In genomic region chr1:171330216-171330560, GRCm38 (mm10) we compare ENCODE assay signal across 9 mouse cellular contexts. TPM values are rescaled to one million over a fixed set of nuclear protein-coding genes. Genes with fewer than 3 reads are reported as not detected.
A peak's percentile ranks its signal among the peaks of the same experiment; 100 is the strongest.
DNase-seq lines count a peak whose midpoint lies in the region; ATAC-seq and TF ChIP-seq lines count a peak whose summit lies in the region.
"Had no signal": no experiment of that assay in that cellular context is flagged by ENCODE, and none has a peak within 500 bp of the region (broad histone marks: within the 10 kb centered on the region; RNA-seq: fewer than 3 reads in every experiment).

No protein-coding gene starts in this region.

- H3K36me3 ChIP-seq in heart, embryonic 10.5 days = peaks cover 3% of the 10 kb centered on the region; the same call in 1 of the 2 replicates
- peaks cover 52% of the 10 kb centered on the region for H3K36me3 ChIP-seq in G1E (replicated peaks)
- peaks cover 3% of the 10 kb centered on the region; the same call in 1 of the 2 replicates for H3K36me3 ChIP-seq in heart, postnatal 0 days (replicated peaks; ENCODE audit: control insufficient read depth, insufficient read depth, low read length)
- 0 out of 2 replicates have a peak, but pooled peaks cover 2% of the 10 kb centered on the region for H3K36me3 ChIP-seq in liver, postnatal 0 days (replicated peaks; ENCODE audit: insufficient read depth, low read length)

- TF ChIP-seq CTCF in G1E (IDR thresholded peaks at IDR 0.05; ENCODE audit: low read depth, low read length) = no peak
- no peak for TF ChIP-seq CTCF in heart, postnatal 0 days (IDR thresholded peaks at IDR 0.05; ENCODE audit: low read depth)
- TF ChIP-seq CTCF in liver, postnatal 0 days (IDR thresholded peaks at IDR 0.05; ENCODE audit: low read depth) = no peak

- peak overlapping the region; percentile 97 for H3K9ac ChIP-seq in heart, postnatal 0 days (replicated peaks; ENCODE audit: low read depth, low read length)
- peak overlapping the region; percentile 93 for H3K9ac ChIP-seq in liver, postnatal 0 days (replicated peaks)

- peaks cover 47% of the 10 kb centered on the region for H3K4me1 ChIP-seq in heart, embryonic 10.5 days
- H3K4me1 ChIP-seq in G1E (ENCODE audit: insufficient read depth, low read depth, low read length) = peaks cover 54% of the 10 kb centered on the region
- peaks cover 32% of the 10 kb centered on the region for H3K4me1 ChIP-seq in heart, postnatal 0 days (ENCODE audit: control insufficient read depth, insufficient read depth)
- H3K4me1 ChIP-seq in liver, postnatal 0 days (ENCODE audit: insufficient read depth) = peaks cover 24% of the 10 kb centered on the region

- DNase-seq in heart, embryonic 10.5 days (ENCODE audit: low spot score) = no peak
- DNase-seq in heart, postnatal 25 days (ENCODE audit: low spot score) = no peak
- DNase-seq in G1E (ENCODE audit: low spot score) = no peak
- DNase-seq in heart, postnatal 0 days (ENCODE audit: low spot score) = peak; percentile 40
- DNase-seq in liver, postnatal 0 days = no peak
- no peak for DNase-seq in adrenal gland, adult (ENCODE audit: inconsistent age in 2 of 2, low spot score in 1 of 2)
- DNase-seq in thymus, postnatal 25 days = no peak

- intact Hi-C loops in heart, postnatal 25 days (cut with DNase I) = no loop called here

- peak overlapping the region; percentile 70 for H3K4me2 ChIP-seq in heart, postnatal 0 days (ENCODE audit: low read depth, low read length)
- peak overlapping the region; percentile 93 for H3K4me2 ChIP-seq in liver, postnatal 0 days (ENCODE audit: low read depth, low read length)

- H3K27ac ChIP-seq in heart, embryonic 10.5 days = peak overlapping the region; percentile 100
- H3K27ac ChIP-seq in heart, postnatal 0 days (ENCODE audit: low read depth) = peak overlapping the region; percentile 99
- peak overlapping the region; percentile 99 for H3K27ac ChIP-seq in liver, postnatal 0 days (ENCODE audit: low read depth)

- peak overlapping the region; percentile 94 for H3K4me3 ChIP-seq in heart, embryonic 10.5 days
- H3K4me3 ChIP-seq in G1E (ENCODE audit: low read depth, low read length) = peak overlapping the region; percentile 90
- H3K4me3 ChIP-seq in heart, postnatal 0 days (ENCODE audit: low read depth, low read length) = peak overlapping the region; percentile 67
- H3K4me3 ChIP-seq in liver, postnatal 0 days (ENCODE audit: low read depth, low read length) = peak overlapping the region; percentile 91

- no peak for TF ChIP-seq EP300 in heart, postnatal 0 days (IDR thresholded peaks at IDR 0.05; ENCODE audit: low read depth)
- TF ChIP-seq EP300 in liver, postnatal 0 days (IDR thresholded peaks at IDR 0.05; ENCODE audit: low read depth) = no peak

- ATAC-seq in G1E (ENCODE audit: extremely low read depth, insufficient number of reproducible peaks, low FRiP score, poor library complexity, severe bottlenecking) = no peak
- ATAC-seq in heart, postnatal 0 days (ENCODE audit: insufficient read depth, low read depth) = no peak
- no peak for ATAC-seq in liver, postnatal 0 days
- no peak for ATAC-seq in granulocyte monocyte progenitor cell, adult 5-6 weeks (replicated peaks; ENCODE audit: poor library complexity, severe bottlenecking)

- 1% methylated on average over 4 of the region's 4 CpGs for WGBS in heart, embryonic 10.5 days
- WGBS in heart, postnatal 0 days = 0% methylated on average over 4 of the region's 4 CpGs
- under 1% methylated on average over 4 of the region's 4 CpGs for WGBS in liver, postnatal 0 days (ENCODE audit: insufficient replicate concordance)

- no peaks in the 10 kb centered on the region for H3K27me3 ChIP-seq in heart, embryonic 10.5 days (ENCODE audit: insufficient read depth, poor library complexity, severe bottlenecking)
- H3K27me3 ChIP-seq in G1E (ENCODE audit: insufficient read depth, low read length) = no peaks in the 10 kb centered on the region
- H3K27me3 ChIP-seq in heart, postnatal 0 days (ENCODE audit: control insufficient read depth, insufficient read depth, low read length) = no peaks in the 10 kb centered on the region
- H3K27me3 ChIP-seq in liver, postnatal 0 days (ENCODE audit: insufficient read depth, low read length) = no peaks in the 10 kb centered on the region
- H3K27me3 ChIP-seq: Patski had no signal

- H3K9me3 ChIP-seq in heart, embryonic 10.5 days = no peaks in the 10 kb centered on the region
- no peaks in the 10 kb centered on the region for H3K9me3 ChIP-seq in G1E (replicated peaks)
- H3K9me3 ChIP-seq in heart, postnatal 0 days (replicated peaks; ENCODE audit: control insufficient read depth, low read length) = no peaks in the 10 kb centered on the region
- no peaks in the 10 kb centered on the region for H3K9me3 ChIP-seq in liver, postnatal 0 days (ENCODE audit: low read length)

RNA-seq across cellular contexts. Expression of gene Dedd, which starts 1.2 kb away (rescaled TPM):
- polyA plus RNA-seq in heart, embryonic 10.5 days (2016; fragmentation: Nextera tagmentation; extraction: Ambion mirVana) = 40.8 and 43.8 TPM in 2 replicates
- total RNA-seq in heart, postnatal 25 days (2021) = 10 to 100 TPM; 21.9 to 22.2 TPM
- 53.6 and 56.4 TPM in 2 replicates for total RNA-seq in G1E (2014; fragmentation: Nextera tagmentation)
- 14.3 and 17.0 TPM in 2 replicates for total RNA-seq in G1E (2017)
- 17.7 and 29.9 TPM in 2 replicates for polyA plus RNA-seq in G1E (2012)
- total RNA-seq in heart, postnatal 0 days (2014; rRNA removed; ENCODE audit: low replicate concordance) = 20.8 and 27.1 TPM in 2 replicates
- polyA plus RNA-seq in heart, postnatal 0 days (2015; fragmentation: Nextera tagmentation; extraction: Ambion mirVana) = 30.0 and 31.7 TPM in 2 replicates
- polyA plus RNA-seq in liver, postnatal 0 days (2015; fragmentation: Nextera tagmentation; extraction: Ambion mirVana) = 16.4 and 17.7 TPM in 2 replicates
- total RNA-seq in granulocyte monocyte progenitor cell, adult 5-6 weeks (2014; fragmentation: Nextera tagmentation) = 16.4 and 17.1 TPM in 2 replicates
- 12.9 and 16.8 TPM in 2 replicates for total RNA-seq in granulocyte monocyte progenitor cell, adult 5-6 weeks (2017)

RNA-seq across cellular contexts. Expression of gene Nit1, which starts 15.3 kb away (rescaled TPM):
- polyA plus RNA-seq in heart, embryonic 10.5 days (2016; fragmentation: Nextera tagmentation; extraction: Ambion mirVana) = 37.5 and 39.3 TPM in 2 replicates
- 10 to 100 TPM; 26.1 to 29.9 TPM for total RNA-seq in heart, postnatal 25 days (2021)
- total RNA-seq in G1E (2014; fragmentation: Nextera tagmentation) (17.9 and 22.4 TPM in 2 replicates), G1E (2017) (57.9 and 58.9 TPM in 2 replicates)
- 9.4 and 11.3 TPM in 2 replicates for polyA plus RNA-seq in G1E (2012)
- total RNA-seq in heart, postnatal 0 days (2014; rRNA removed; ENCODE audit: low replicate concordance) = 39.6 and 41.5 TPM in 2 replicates
- polyA plus RNA-seq in heart, postnatal 0 days (2015; fragmentation: Nextera tagmentation; extraction: Ambion mirVana) = 31.4 and 35.2 TPM in 2 replicates
- polyA plus RNA-seq in liver, postnatal 0 days (2015; fragmentation: Nextera tagmentation; extraction: Ambion mirVana) = 73.4 and 74.6 TPM in 2 replicates
- total RNA-seq in granulocyte monocyte progenitor cell, adult 5-6 weeks (2014; fragmentation: Nextera tagmentation) = 28.1 and 30.3 TPM in 2 replicates
- total RNA-seq in granulocyte monocyte progenitor cell, adult 5-6 weeks (2017) = 24.6 and 33.8 TPM in 2 replicates

RNA-seq across cellular contexts. Expression of gene Pfdn2, which starts 15.3 kb away (rescaled TPM):
- 109 and 150 TPM in 2 replicates for polyA plus RNA-seq in heart, embryonic 10.5 days (2016; fragmentation: Nextera tagmentation; extraction: Ambion mirVana)
- 10 to 100 TPM; 74.3 to 84.4 TPM for total RNA-seq in heart, postnatal 25 days (2021)
- total RNA-seq in G1E (2014; fragmentation: Nextera tagmentation) (32.4 and 47.3 TPM in 2 replicates), G1E (2017) (19.6 and 22.3 TPM in 2 replicates)
- 16.9 and 20.1 TPM in 2 replicates for polyA plus RNA-seq in G1E (2012)
- total RNA-seq in heart, postnatal 0 days (2014; rRNA removed; ENCODE audit: low replicate concordance) = 9.3 and 9.7 TPM in 2 replicates
- polyA plus RNA-seq in heart, postnatal 0 days (2015; fragmentation: Nextera tagmentation; extraction: Ambion mirVana) = 81.8 and 94.7 TPM in 2 replicates
- 46.2 and 47.7 TPM in 2 replicates for polyA plus RNA-seq in liver, postnatal 0 days (2015; fragmentation: Nextera tagmentation; extraction: Ambion mirVana)
- 35.6 and 62.6 TPM in 2 replicates for total RNA-seq in granulocyte monocyte progenitor cell, adult 5-6 weeks (2014; fragmentation: Nextera tagmentation)
- 15.2 and 28.0 TPM in 2 replicates for total RNA-seq in granulocyte monocyte progenitor cell, adult 5-6 weeks (2017)

RNA-seq across cellular contexts. Expression of gene Klhdc9, which starts 30.4 kb away (rescaled TPM):
- 0.87 and 1.3 TPM in 2 replicates for polyA plus RNA-seq in heart, embryonic 10.5 days (2016; fragmentation: Nextera tagmentation; extraction: Ambion mirVana)
- total RNA-seq in heart, postnatal 25 days (2021) = not detected
- total RNA-seq in G1E (2014; fragmentation: Nextera tagmentation) (2.6 TPM in 1 of 2 replicates, not detected in the other), G1E (2017) (0.33 and 0.64 TPM in 2 replicates)
- polyA plus RNA-seq in G1E (2012) = 1.4 TPM in 2 replicates
- 0.19 and 3.2 TPM in 2 replicates for total RNA-seq in heart, postnatal 0 days (2014; rRNA removed; ENCODE audit: low replicate concordance)
- 1.1 TPM in 2 replicates for polyA plus RNA-seq in heart, postnatal 0 days (2015; fragmentation: Nextera tagmentation; extraction: Ambion mirVana)
- polyA plus RNA-seq in liver, postnatal 0 days (2015; fragmentation: Nextera tagmentation; extraction: Ambion mirVana) = 0.59 and 0.60 TPM in 2 replicates
- not detected in 2 replicates for total RNA-seq in granulocyte monocyte progenitor cell, adult 5-6 weeks (2014; fragmentation: Nextera tagmentation)
- 0.52 and 0.77 TPM in 2 replicates for total RNA-seq in granulocyte monocyte progenitor cell, adult 5-6 weeks (2017)
- polyA plus RNA-seq: Patski had no signal

RNA-seq across cellular contexts. Expression of gene Ufc1, which starts 35.4 kb away (rescaled TPM):
- 86.8 and 92.0 TPM in 2 replicates for polyA plus RNA-seq in heart, embryonic 10.5 days (2016; fragmentation: Nextera tagmentation; extraction: Ambion mirVana)
- 10 to 100 TPM; 80.7 to 81.5 TPM for total RNA-seq in heart, postnatal 25 days (2021)
- total RNA-seq in G1E (2014; fragmentation: Nextera tagmentation) (33.4 and 34.3 TPM in 2 replicates), G1E (2017) (96.2 and 111 TPM in 2 replicates)
- polyA plus RNA-seq in G1E (2012) = 38.5 and 47.9 TPM in 2 replicates
- 74.9 and 140 TPM in 2 replicates for total RNA-seq in heart, postnatal 0 days (2014; rRNA removed; ENCODE audit: low replicate concordance)
- polyA plus RNA-seq in heart, postnatal 0 days (2015; fragmentation: Nextera tagmentation; extraction: Ambion mirVana) = 109 and 113 TPM in 2 replicates
- 58.1 and 59.6 TPM in 2 replicates for polyA plus RNA-seq in liver, postnatal 0 days (2015; fragmentation: Nextera tagmentation; extraction: Ambion mirVana)
- 142 and 143 TPM in 2 replicates for total RNA-seq in granulocyte monocyte progenitor cell, adult 5-6 weeks (2014; fragmentation: Nextera tagmentation)
- total RNA-seq in granulocyte monocyte progenitor cell, adult 5-6 weeks (2017) = 108 and 113 TPM in 2 replicates
